Mouse (Mus musculus) hindbrain, embryonic 13.5 days (tissue): ENCODE data around the gene AW549877. TPM values are rescaled to one million over a fixed set of nuclear protein-coding genes. Genes with fewer than 3 reads are reported as not detected.
A peak's percentile ranks its signal among the peaks of the same experiment; 100 is the strongest.

ENCODE experiments used
- ATAC-seq: fragments of 200-750 bp; cut with Nextera tagmentation; 2 replicates; pipeline ENCODE4 v1.8.0; 2017; ENCODE audit warnings: moderate TSS enrichment; ENCODE audit not compliant: low FRiP score
- H3K27ac ChIP-seq: fragments of 300-500 bp; sonication (generic); 2 replicates; pipeline ENCODE4 v1.5.1; 2015; ENCODE audit warnings: inconsistent platforms, mild to moderate bottlenecking, moderate library complexity
- H3K27me3 ChIP-seq: fragments of 300-500 bp; sonication (generic); 2 replicates; pipeline ENCODE4 v1.6.1; 2015; ENCODE audit warnings: mild to moderate bottlenecking, inconsistent platforms
- H3K36me3 ChIP-seq: fragments of 300-500 bp; sonication (generic); 2 replicates; pipeline ENCODE4 v1.6.1; 2015; ENCODE audit warnings: mild to moderate bottlenecking, inconsistent platforms
- H3K4me1 ChIP-seq: fragments of 300-500 bp; sonication (generic); replicated peaks from 2 replicates; pipeline ENCODE4 v1.6.1; 2015; ENCODE audit warnings: inconsistent platforms
- H3K4me2 ChIP-seq: fragments of 300-500 bp; sonication (generic); 2 replicates; pipeline ENCODE4 v1.6.1; 2015; ENCODE audit warnings: inconsistent platforms, mild to moderate bottlenecking, moderate library complexity
- H3K4me3 ChIP-seq: fragments of 300-500 bp; sonication (generic); 2 replicates; pipeline ENCODE4 v1.5.1; 2015; ENCODE audit warnings: mild to moderate bottlenecking, inconsistent platforms
- H3K9ac ChIP-seq: fragments of 300-500 bp; sonication (generic); 2 replicates; pipeline ENCODE4 v1.6.1; 2015; ENCODE audit warnings: mild to moderate bottlenecking, inconsistent platforms
- H3K9me3 ChIP-seq: fragments of 300-500 bp; sonication (generic); 2 replicates; pipeline ENCODE4 v1.6.1; 2016; ENCODE audit warnings: inconsistent platforms
- WGBS: fragments of 180-500 bp; shearing (Covaris S2); methylation state at CpG from one replicate; pipeline ENCODE4 v1.1.7; 2015; 5-methylcytosine and 5-hydroxymethylcytosine counted together
- polyA plus RNA-seq: library from polyadenylated mRNA; unstranded; fragments of >200 nt; fragmentation: Nextera tagmentation; extraction: Ambion mirVana; gene quantifications from 2 replicates; pipeline ENCODE4 v1.2.1, GENCODE M21; 2015

AW549877 gene
- polyA plus RNA-seq, 1 experiment from 2014 or later = 41.5 TPM

- no peak overlapping the region for H3K9ac ChIP-seq
- H3K27ac ChIP-seq = no peak overlapping the region
- no peak for ATAC-seq
- WGBS = 91% methylated on average over 13 of the region's 13 CpGs
- no peak overlapping the region for H3K4me2 ChIP-seq
- H3K36me3 ChIP-seq = no peaks in the 10 kb centered on the region
- H3K27me3 ChIP-seq = no peaks in the 10 kb centered on the region
- no peak overlapping the region for H3K4me3 ChIP-seq
- H3K9me3 ChIP-seq = no peaks in the 10 kb centered on the region
- H3K4me1 ChIP-seq = peaks cover 21% of the 10 kb centered on the region
Measured at GRCm38 (mm10) chr15:4024726-4025507, 29.4 kb upstream of the AW549877 start.

- no peak overlapping the region for H3K9ac ChIP-seq
- ATAC-seq = no peak
- H3K4me3 ChIP-seq = no peak overlapping the region
- no peaks in the 10 kb centered on the region for H3K36me3 ChIP-seq
- no peak overlapping the region for H3K27ac ChIP-seq
- no peak overlapping the region for H3K4me2 ChIP-seq
- peaks cover 21% of the 10 kb centered on the region for H3K4me1 ChIP-seq
- 92% methylated on average over 2 of the region's 2 CpGs for WGBS
- H3K9me3 ChIP-seq = no peaks in the 10 kb centered on the region
- no peaks in the 10 kb centered on the region for H3K27me3 ChIP-seq
Measured at GRCm38 (mm10) chr15:4023747-4024146, 28.2 kb upstream of the AW549877 start.

GRCm38 (mm10) chr15:4020711-4021110, 25.2 kb upstream of the AW549877 start:
- Histone ChIP-seq H3K27ac (no peak overlapping the region), H3K9me3 (no peaks in the 10 kb centered on the region), H3K4me1 (peaks cover 4% of the 10 kb centered on the region; the same call in 1 of the 2 replicates), H3K4me3 (no peak overlapping the region), H3K4me2 (no peak overlapping the region), H3K27me3 (no peaks in the 10 kb centered on the region), H3K9ac (no peak overlapping the region), H3K36me3 (no peaks in the 10 kb centered on the region)
- ATAC-seq = no peak
- 58% methylated on average over 4 of the region's 4 CpGs for WGBS

- WGBS = 67% methylated on average over 2 of the region's 2 CpGs
Measured at GRCm38 (mm10) chr15:4013873-4014272, 18.3 kb upstream of the AW549877 start.

GRCm38 (mm10) chr15:4000536-4000935, 5.0 kb upstream of the AW549877 start:
- no peaks in the 10 kb centered on the region for H3K36me3 ChIP-seq

More at GRCm38 (mm10) chr15:4013873-4014272, 18.3 kb upstream of the AW549877 start:
- 0 out of 2 replicates have a peak, but pooled peaks have one; percentile 57 for ATAC-seq
- Histone ChIP-seq H3K27ac (no peak overlapping the region), H3K4me3 (no peak overlapping the region), H3K27me3 (no peaks in the 10 kb centered on the region), H3K9me3 (no peaks in the 10 kb centered on the region), H3K9ac (no peak overlapping the region), H3K4me2 (no peak overlapping the region), H3K36me3 (no peaks in the 10 kb centered on the region), H3K4me1 (no peaks in the 10 kb centered on the region)

GRCm38 (mm10) chr15:3999144-3999543, 3.6 kb upstream of the AW549877 start:
- H3K9me3 ChIP-seq = no peaks in the 10 kb centered on the region
- peaks cover 9% of the 10 kb centered on the region for H3K4me1 ChIP-seq
- no peak overlapping the region for H3K9ac ChIP-seq
- ATAC-seq = no peak
- no peak overlapping the region for H3K27ac ChIP-seq
- H3K4me2 ChIP-seq = no peak overlapping the region
- H3K27me3 ChIP-seq = no peaks in the 10 kb centered on the region
- WGBS = 84% methylated on average over 2 of the region's 2 CpGs
- no peaks in the 10 kb centered on the region for H3K36me3 ChIP-seq
- no peak overlapping the region for H3K4me3 ChIP-seq

More at GRCm38 (mm10) chr15:4000536-4000935, 5.0 kb upstream of the AW549877 start:
- Histone ChIP-seq H3K9me3 (peaks cover 8% of the 10 kb centered on the region; the same call in 1 of the 2 replicates), H3K4me2 (no peak overlapping the region), H3K4me3 (no peak overlapping the region), H3K27ac (no peak overlapping the region), H3K27me3 (no peaks in the 10 kb centered on the region), H3K9ac (no peak overlapping the region), H3K4me1 (0 out of 2 replicates have a peak, but pooled peaks cover 4% of the 10 kb centered on the region)
- ATAC-seq = no peak
- 90% methylated on average over 2 of the region's 2 CpGs for WGBS

- peaks cover 7% of the 10 kb centered on the region for H3K36me3 ChIP-seq
- peaks cover 14% of the 10 kb centered on the region for H3K4me1 ChIP-seq
- WGBS = 23% methylated on average over 14 of the region's 14 CpGs
- peak overlapping the region; percentile 72 for H3K9ac ChIP-seq
- peak overlapping the region; percentile 79 for H3K4me3 ChIP-seq
- H3K27me3 ChIP-seq = no peaks in the 10 kb centered on the region
- no peaks in the 10 kb centered on the region for H3K9me3 ChIP-seq
- H3K4me2 ChIP-seq = peak overlapping the region; percentile 72
- H3K27ac ChIP-seq = peak overlapping the region; percentile 92
- ATAC-seq = no peak
Measured at GRCm38 (mm10) chr15:3996267-3997010, 895 bp upstream of the AW549877 start.

- H3K9ac ChIP-seq = peak overlapping the region; percentile 84
- peak overlapping the region; percentile 72 for H3K4me2 ChIP-seq
- peak overlapping the region; percentile 79 for H3K4me3 ChIP-seq
- peaks cover 21% of the 10 kb centered on the region for H3K36me3 ChIP-seq
- H3K27ac ChIP-seq = peak overlapping the region; percentile 92
- H3K4me1 ChIP-seq = peaks cover 14% of the 10 kb centered on the region
- H3K9me3 ChIP-seq = no peaks in the 10 kb centered on the region
- ATAC-seq = no peak
- WGBS = 29% methylated on average over 14 of the region's 14 CpGs
- H3K27me3 ChIP-seq = no peaks in the 10 kb centered on the region
Measured at GRCm38 (mm10) chr15:3994852-3995447, 594 bp downstream of the AW549877 start.

GRCm38 (mm10) chr15:3987981-3988380, 7.6 kb downstream of the AW549877 start:
- no peaks in the 10 kb centered on the region for H3K9me3 ChIP-seq
- no peak for ATAC-seq
- no peak overlapping the region for H3K9ac ChIP-seq
- no peak overlapping the region for H3K4me2 ChIP-seq
- no peaks in the 10 kb centered on the region for H3K27me3 ChIP-seq
- H3K36me3 ChIP-seq = peaks cover 57% of the 10 kb centered on the region
- no peak overlapping the region for H3K4me3 ChIP-seq
- H3K4me1 ChIP-seq = no peaks in the 10 kb centered on the region
- H3K27ac ChIP-seq = no peak overlapping the region
- 63% methylated on average over 2 of the region's 2 CpGs for WGBS

- Histone ChIP-seq H3K4me3 (no peak overlapping the region), H3K9ac (no peak overlapping the region), H3K27me3 (no peaks in the 10 kb centered on the region), H3K4me2 (no peak overlapping the region), H3K4me1 (peaks cover 2% of the 10 kb centered on the region), H3K27ac (no peak overlapping the region), H3K36me3 (peaks cover 44% of the 10 kb centered on the region), H3K9me3 (no peaks in the 10 kb centered on the region)
- WGBS = 83% methylated on average over 2 of the region's 2 CpGs
- no peak for ATAC-seq
Measured at GRCm38 (mm10) chr15:3984876-3985275, 10.7 kb downstream of the AW549877 start.

GRCm38 (mm10) chr15:3982732-3983131, 12.8 kb downstream of the AW549877 start:
- peaks cover 29% of the 10 kb centered on the region for H3K36me3 ChIP-seq
- no peak overlapping the region for H3K4me3 ChIP-seq
- H3K27ac ChIP-seq = no peak overlapping the region
- no peak for ATAC-seq
- no peaks in the 10 kb centered on the region for H3K27me3 ChIP-seq
- no peaks in the 10 kb centered on the region for H3K9me3 ChIP-seq
- H3K4me1 ChIP-seq = peaks cover 7% of the 10 kb centered on the region
- H3K9ac ChIP-seq = no peak overlapping the region
- H3K4me2 ChIP-seq = no peak overlapping the region
- 96% methylated on average over 5 of the region's 5 CpGs for WGBS

- Histone ChIP-seq H3K27me3 (no peaks in the 10 kb centered on the region), H3K27ac (peak overlapping the region; percentile 97), H3K4me3 (peak overlapping the region; percentile 64), H3K36me3 (peaks cover 11% of the 10 kb centered on the region), H3K9me3 (no peaks in the 10 kb centered on the region), H3K4me2 (peak overlapping the region; percentile 67), H3K9ac (peak overlapping the region; percentile 94), H3K4me1 (peaks cover 7% of the 10 kb centered on the region)
- ATAC-seq = no peak
- WGBS = 92% methylated on average over 3 of the region's 3 CpGs
Measured at GRCm38 (mm10) chr15:3979871-3980270, 15.7 kb downstream of the AW549877 start.
